Mouse (Mus musculus) myocyte (in vitro differentiated cells): Measurements from ENCODE around the gene Ngly1. TPM values are rescaled to one million over a fixed set of nuclear protein-coding genes. Genes with fewer than 3 reads are reported as not detected.

Experiments used
- H3K27me3 ChIP-seq: one replicate; pipeline ENCODE4 v1.6.1; 2011; ENCODE audit not compliant: control insufficient read depth, insufficient read depth, insufficient read length
- H3K36me3 ChIP-seq: one replicate; pipeline ENCODE4 v1.6.1; 2011; ENCODE audit not compliant: control insufficient read depth, insufficient read depth
- H3K4me2 ChIP-seq: one replicate; pipeline ENCODE4 v1.6.1; 2011; ENCODE audit warnings: low read depth, control low read depth
- H3K4me3 ChIP-seq: one replicate; pipeline ENCODE4 v1.5.1; 2011; ENCODE audit warnings: mild to moderate bottlenecking, control low read depth, moderate library complexity
- H3K79me2 ChIP-seq: one replicate; pipeline ENCODE4 v1.6.1; 2011; ENCODE audit not compliant: control insufficient read depth, insufficient read depth
- H3ac ChIP-seq: one replicate; pipeline ENCODE4 v1.6.1; 2011; ENCODE audit not compliant: control insufficient read depth, insufficient read length
- CEBPB ChIP-seq: IDR thresholded peaks from 2 replicates; pipeline ENCODE4 v1.6.1; 2011; ENCODE audit warnings: mild to moderate bottlenecking, moderate library complexity; ENCODE audit not compliant: poor library complexity, insufficient read depth, severe bottlenecking
- E2F4 ChIP-seq: IDR thresholded peaks from one replicate; pipeline ENCODE4 v1.6.1; 2011; ENCODE audit warnings: mild to moderate bottlenecking, control low read depth, moderate library complexity; ENCODE audit not compliant: insufficient read depth
- MAX ChIP-seq: IDR thresholded peaks from one replicate; pipeline ENCODE4 v1.6.1; 2011; ENCODE audit warnings: low read depth, mild to moderate bottlenecking, control low read depth
- MYOD1 ChIP-seq, 3 experiments: IDR thresholded peaks; one replicate each; pipeline ENCODE4 v1.6.1; 2011; ENCODE audit warnings: control low read depth in 2 of 3, low read depth in 2 of 3, mild to moderate bottlenecking in 2 of 3, moderate library complexity in 1 of 3; ENCODE audit not compliant: insufficient read length in 2 of 3, control insufficient read depth in 1 of 3
- MYOG ChIP-seq, 3 experiments: IDR thresholded peaks; one replicate each; pipeline ENCODE4 v1.6.1; 2011; ENCODE audit warnings: control low read depth in 2 of 3, low read depth in 2 of 3, mild to moderate bottlenecking in 2 of 3; ENCODE audit not compliant: insufficient read length in 2 of 3, control insufficient read depth in 1 of 3, insufficient read depth in 1 of 3
- POLR2A ChIP-seq: IDR thresholded peaks from one replicate; pipeline ENCODE4 v1.6.1; 2011; ENCODE audit warnings: low read depth, mild to moderate bottlenecking, control low read depth, moderate library complexity; ENCODE audit not compliant: insufficient read length
- POLR2AphosphoS2 ChIP-seq: IDR thresholded peaks from one replicate; pipeline ENCODE4 v1.6.1; 2011; ENCODE audit warnings: low read depth, control low read depth; ENCODE audit not compliant: insufficient read length
- REST ChIP-seq: IDR thresholded peaks from one replicate; pipeline ENCODE4 v1.6.1; 2011; ENCODE audit warnings: mild to moderate bottlenecking, control low read depth, moderate library complexity; ENCODE audit not compliant: insufficient read depth, insufficient read length
- SRF ChIP-seq: IDR thresholded peaks from one replicate; pipeline ENCODE4 v1.6.1; 2011; ENCODE audit warnings: low read depth; ENCODE audit not compliant: control insufficient read depth, insufficient read length
- TCF12 ChIP-seq: IDR thresholded peaks from one replicate; pipeline ENCODE4 v1.6.1; 2011; ENCODE audit warnings: mild to moderate bottlenecking, control low read depth; ENCODE audit not compliant: poor library complexity, insufficient read depth, severe bottlenecking
- TCF3 ChIP-seq: IDR thresholded peaks from one replicate; pipeline ENCODE4 v1.6.1; 2011; ENCODE audit warnings: low read depth, control low read depth; ENCODE audit not compliant: insufficient read length
- USF1 ChIP-seq: IDR thresholded peaks from one replicate; pipeline ENCODE4 v1.6.1; 2011; ENCODE audit warnings: low read depth, mild to moderate bottlenecking, control low read depth, moderate library complexity
- polyA plus RNA-seq: library from polyadenylated mRNA; unstranded; fragments of >200 nt; fragmentation: generic; extraction: Trizol; gene quantifications from one replicate; pipeline ENCODE4 v1.2.1, GENCODE M21; 2012; ENCODE audit warnings: missing spikeins

Gene Ngly1
- polyA plus RNA-seq: 8.0 TPM

DNA sequence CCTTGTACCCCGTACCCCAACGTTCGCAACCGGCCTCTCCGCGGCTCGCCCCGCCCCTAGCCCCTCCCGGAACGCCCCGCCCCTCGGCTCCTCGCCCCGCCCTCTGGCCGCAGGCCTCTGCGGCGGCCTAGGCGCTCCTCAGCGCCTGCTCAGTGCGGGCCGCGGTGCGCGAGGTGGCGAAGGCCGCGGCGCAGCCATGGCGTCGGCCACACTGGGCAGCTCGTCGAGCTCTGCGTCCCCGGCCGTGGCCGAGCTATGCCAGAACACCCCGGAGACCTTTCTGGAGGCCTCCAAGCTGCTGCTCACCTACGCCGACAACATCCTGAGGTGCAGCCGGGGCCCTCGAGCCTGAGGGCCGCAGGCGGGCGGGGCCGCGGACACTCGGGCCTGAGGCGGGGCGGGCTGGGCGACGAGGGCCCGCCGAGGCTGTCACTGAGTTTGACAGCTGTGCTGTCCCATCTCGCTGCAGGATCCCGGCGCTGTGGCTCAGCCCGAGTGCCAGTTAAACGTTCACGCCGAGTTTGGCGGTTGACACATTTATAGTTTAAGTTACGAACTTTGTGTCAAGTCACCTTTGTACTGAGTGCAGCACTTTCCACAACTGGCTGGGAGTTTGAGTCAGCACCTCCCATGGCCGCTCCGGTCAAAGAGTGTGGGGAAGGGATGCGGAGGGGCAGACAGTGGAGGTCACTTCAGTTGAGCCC, at the start of gene Ngly1, which contains the start of gene Oxsm:
Gene Ngly1 (plus strand): TSS at position 110 of the 704 bp plus-strand sequence.
Gene Oxsm (minus strand): TSS at position 638 of the 704 bp plus-strand sequence.
- TF ChIP-seq TCF3 (peak; percentile 18), POLR2AphosphoS2 (peak; percentile 94), USF1 (no peak), TCF12 (no peak), MYOD1 (IDR thresholded peaks at IDR 0.05; ENCODE audit: control insufficient read depth in 1 of 3, insufficient read length in 2 of 3, low read depth in 2 of 3) (peak; percentile 34 to 93 (median 87)), POLR2A (peak; percentile 99), REST (peak; percentile 18), MYOG (IDR thresholded peaks at IDR 0.05; ENCODE audit: control insufficient read depth in 1 of 3, insufficient read depth in 1 of 3, insufficient read length in 2 of 3, low read depth in 2 of 3) (peak in 2 of 3 experiments; percentile 50 to 75)
- Histone ChIP-seq H3K4me3 (peak within 1 kb of the TSS; percentile 67), H3K4me2 (peak within 1 kb of the TSS; percentile 87), H3K27me3 (no peaks in the 10 kb centered on the region), H3K36me3 (no peaks in the 10 kb centered on the region), H3ac (peak within 1 kb of the TSS; percentile 66), H3K79me2 (no peaks in the 10 kb centered on the region)

- Histone ChIP-seq H3K4me2 (peak overlapping the region; percentile 59), H3ac (no peak overlapping the region), H3K27me3 (no peaks in the 10 kb centered on the region), H3K4me3 (no peak overlapping the region), H3K36me3 (no peaks in the 10 kb centered on the region), H3K79me2 (no peaks in the 10 kb centered on the region)
- TF ChIP-seq USF1: no peak
- no peak for TF ChIP-seq CEBPB
- TF ChIP-seq MYOG (IDR thresholded peaks at IDR 0.05; ENCODE audit: control insufficient read depth in 1 of 3, insufficient read depth in 1 of 3, insufficient read length in 2 of 3, low read depth in 2 of 3): no peak
- no peak for TF ChIP-seq POLR2A
- no peak for TF ChIP-seq MAX
- TF ChIP-seq MYOD1 (IDR thresholded peaks at IDR 0.05; ENCODE audit: control insufficient read depth in 1 of 3, insufficient read length in 2 of 3, low read depth in 2 of 3): no peak
- TF ChIP-seq REST: no peak
- no peak for TF ChIP-seq TCF3
- no peak for TF ChIP-seq E2F4
- no peak for TF ChIP-seq POLR2AphosphoS2
- TF ChIP-seq SRF: no peak
- no peak for TF ChIP-seq TCF12
Measured at GRCm38 (mm10) chr14:16200220-16200912, 48.7 kb upstream of the Ngly1 start.

DNA sequence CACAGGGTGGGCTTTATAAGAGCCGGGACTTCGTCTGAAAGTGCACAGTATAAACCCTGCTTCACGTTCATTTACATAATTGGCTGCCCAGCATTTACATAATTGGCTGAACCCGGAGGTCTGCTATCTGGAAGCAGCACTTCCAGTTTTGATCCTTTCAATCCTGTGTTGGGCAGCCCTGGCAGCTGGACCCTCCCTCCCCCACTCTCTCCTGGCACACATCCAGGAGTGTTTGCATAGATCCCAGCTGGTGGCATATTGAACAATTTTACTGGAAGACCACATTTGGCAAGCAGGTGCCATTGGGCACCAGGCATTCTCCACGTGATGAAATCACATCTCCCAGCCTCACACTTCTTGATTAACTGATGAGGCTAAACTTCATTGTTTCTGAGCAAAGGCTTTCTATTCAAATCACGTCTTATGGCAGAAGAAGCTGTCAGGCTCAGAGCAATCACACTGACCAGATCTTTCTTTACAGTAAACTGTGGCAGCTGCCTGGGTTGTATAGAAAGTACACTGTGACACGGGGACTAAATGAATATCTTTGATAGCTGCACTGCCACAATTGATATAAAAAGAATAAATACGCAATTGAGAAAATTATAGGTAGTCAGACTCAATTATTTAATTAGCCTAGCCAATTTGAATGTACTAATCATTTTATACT, 48.0 kb upstream of the Ngly1 start:
- no peaks in the 10 kb centered on the region for H3K27me3 ChIP-seq
- TF ChIP-seq TCF3 (no peak), SRF (no peak), CEBPB (no peak), MYOD1 (IDR thresholded peaks at IDR 0.05; ENCODE audit: control insufficient read depth in 1 of 3, insufficient read length in 2 of 3, low read depth in 2 of 3) (no peak), E2F4 (no peak), MYOG (IDR thresholded peaks at IDR 0.05; ENCODE audit: control insufficient read depth in 1 of 3, insufficient read depth in 1 of 3, insufficient read length in 2 of 3, low read depth in 2 of 3) (peak in 1 of 3 experiments; percentile 43), TCF12 (no peak), POLR2AphosphoS2 (no peak)
- no peak overlapping the region for H3K4me3 ChIP-seq
- H3K4me2 ChIP-seq: peak overlapping the region; percentile 59
- no peaks in the 10 kb centered on the region for H3K36me3 ChIP-seq
- no peaks in the 10 kb centered on the region for H3K79me2 ChIP-seq
- H3ac ChIP-seq: no peak overlapping the region

- no peaks in the 10 kb centered on the region for H3K27me3 ChIP-seq
- H3K79me2 ChIP-seq: no peaks in the 10 kb centered on the region
- no peak for TF ChIP-seq E2F4
- no peak for TF ChIP-seq TCF12
- TF ChIP-seq POLR2AphosphoS2: no peak
- TF ChIP-seq MYOD1 (IDR thresholded peaks at IDR 0.05; ENCODE audit: control insufficient read depth in 1 of 3, insufficient read length in 2 of 3, low read depth in 2 of 3): no peak
- no peak for TF ChIP-seq POLR2A
- no peak for TF ChIP-seq MYOG (IDR thresholded peaks at IDR 0.05; ENCODE audit: control insufficient read depth in 1 of 3, insufficient read depth in 1 of 3, insufficient read length in 2 of 3, low read depth in 2 of 3)
- no peak for TF ChIP-seq TCF3
- no peak for TF ChIP-seq REST
- TF ChIP-seq CEBPB: no peak
- TF ChIP-seq SRF: no peak
- no peak for TF ChIP-seq MAX
- no peak for TF ChIP-seq USF1
Measured at GRCm38 (mm10) chr14:16201673-16202072, 47.4 kb upstream of the Ngly1 start.

More at GRCm38 (mm10) chr14:16201673-16202072, 47.4 kb upstream of the Ngly1 start:
- no peak overlapping the region for H3K4me2 ChIP-seq
- H3ac ChIP-seq: no peak overlapping the region
- H3K4me3 ChIP-seq: no peak overlapping the region
- H3K36me3 ChIP-seq: no peaks in the 10 kb centered on the region
